Mouse (Mus musculus) neutrophil, adult 5-6 weeks (primary cell): ENCODE data around the gene Pfpl. TPM values are rescaled to one million over a fixed set of nuclear protein-coding genes. Genes with fewer than 3 reads are reported as not detected.
A peak's percentile ranks its signal among the peaks of the same experiment; 100 is the strongest.

Source experiments
- ATAC-seq: fragments of 151-379, 151-347 bp; 2 replicates; pipeline ENCODE4 v1.8.0; 2017; ENCODE audit warnings: mild to moderate bottlenecking, moderate TSS enrichment; ENCODE audit not compliant: insufficient number of reproducible peaks, poor library complexity, low FRiP score, severe bottlenecking; ENCODE audit errors: extremely low read depth
- total RNA-seq: library from RNA; stranded (forward); fragments of 200-1000 nt; gene quantifications from 2 replicates; pipeline ENCODE4 v1.2.3, GENCODE M21; 2017

Gene Pfpl
- total RNA-seq, result not detected in 2 replicates

- no peak for ATAC-seq
Measured at GRCm38 (mm10) chr19:12427605-12428004, at the start of gene Pfpl. Gene Pfpl, plus strand, starts transcription at chr19:12427905.

- no peak for ATAC-seq
Measured at GRCm38 (mm10) chr19:12386979-12387378, 40.7 kb upstream of the Pfpl start, which contains the start of gene Olfr1440. Gene Olfr1440, plus strand, starts transcription at chr19:12387279.

DNA sequence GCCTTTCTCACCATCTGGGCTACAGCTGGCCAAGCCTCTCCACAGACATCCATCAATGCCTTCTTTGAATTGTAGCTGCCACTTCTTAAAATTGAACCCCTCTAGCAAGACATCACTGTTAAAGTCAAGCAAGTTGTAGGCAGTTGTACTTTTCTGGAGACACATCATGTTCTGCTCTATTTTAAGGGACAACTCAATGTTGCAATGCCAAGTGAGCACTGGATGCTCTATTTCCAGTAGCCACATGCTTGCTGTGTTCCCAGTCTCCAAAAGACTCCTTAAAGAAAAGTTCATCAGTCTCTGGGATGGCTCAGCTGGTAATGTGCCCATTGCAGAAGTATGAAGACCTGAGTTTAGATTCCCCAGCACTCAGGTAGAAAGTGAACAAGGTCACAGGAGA is 14.0 kb upstream of the Pfpl start:
- ATAC-seq, result no peak

DNA sequence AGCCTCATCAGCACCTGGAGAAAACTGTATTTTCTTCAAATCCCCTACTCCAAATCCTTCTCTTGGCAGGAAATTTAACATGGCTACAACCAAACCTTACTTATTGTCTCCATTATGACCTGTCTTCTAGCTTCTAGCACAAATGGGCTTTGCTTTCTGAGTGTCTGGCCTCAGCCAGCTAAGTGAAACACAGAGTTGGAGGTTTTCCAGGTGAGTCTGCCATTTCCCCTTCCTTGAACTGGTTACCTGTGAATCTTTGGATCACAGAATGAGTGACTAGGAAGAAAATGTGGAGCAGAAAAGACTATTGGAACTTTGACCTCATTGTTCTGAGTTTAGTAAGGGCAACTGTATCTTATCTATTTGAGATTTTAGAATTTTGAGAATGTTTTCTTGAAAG is 10.3 kb upstream of the Pfpl start, which contains the start of gene Olfr1441:
Olfr1441 (plus strand) TSS at position 73 of the 400 bp plus-strand sequence.
- no peak for ATAC-seq

DNA sequence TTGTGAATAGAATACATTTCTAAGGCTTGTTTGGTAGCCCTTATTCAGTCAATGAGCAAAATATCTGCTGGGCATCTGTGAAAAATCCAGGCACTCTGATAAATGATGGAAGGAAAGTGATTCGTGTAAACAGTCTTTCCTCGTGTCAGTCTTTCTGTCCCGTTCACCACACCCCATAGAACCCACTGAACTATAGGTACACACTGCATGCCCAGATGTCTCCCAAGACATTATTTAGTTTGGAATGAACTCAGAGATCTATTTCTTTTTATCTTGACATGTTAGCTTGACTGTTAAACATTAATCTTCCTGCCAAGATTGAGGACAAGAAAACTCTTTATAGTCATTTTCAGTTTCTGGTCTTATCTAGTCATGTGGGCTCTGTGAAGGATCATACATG is 9.4 kb upstream of the Pfpl start:
- no peak for ATAC-seq

DNA sequence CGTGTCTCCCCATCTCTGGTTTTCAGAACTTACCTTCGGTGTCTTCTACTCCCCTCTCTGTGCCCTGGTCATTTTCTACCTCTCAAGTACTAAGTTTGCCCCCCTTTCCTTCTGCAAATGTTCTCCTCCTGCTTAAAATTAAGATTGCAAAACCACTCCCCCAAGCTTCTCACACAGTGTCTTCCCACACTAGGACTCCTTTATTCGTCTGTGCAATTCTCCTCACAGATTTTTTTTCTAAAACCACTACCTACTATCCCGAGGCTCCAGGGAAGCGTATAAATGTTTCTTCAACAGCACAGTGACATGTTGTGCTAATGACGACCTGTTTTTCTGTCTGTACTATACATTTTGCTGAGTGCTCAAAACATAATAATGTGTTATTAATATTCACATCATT is 7.2 kb upstream of the Pfpl start:
- ATAC-seq, result no peak

- ATAC-seq, result no peak
Measured at GRCm38 (mm10) chr19:12421680-12422079, 6.0 kb upstream of the Pfpl start.

- ATAC-seq, result peak; percentile 73
Measured at GRCm38 (mm10) chr19:12427101-12427500, 604 bp upstream of the Pfpl start.

DNA sequence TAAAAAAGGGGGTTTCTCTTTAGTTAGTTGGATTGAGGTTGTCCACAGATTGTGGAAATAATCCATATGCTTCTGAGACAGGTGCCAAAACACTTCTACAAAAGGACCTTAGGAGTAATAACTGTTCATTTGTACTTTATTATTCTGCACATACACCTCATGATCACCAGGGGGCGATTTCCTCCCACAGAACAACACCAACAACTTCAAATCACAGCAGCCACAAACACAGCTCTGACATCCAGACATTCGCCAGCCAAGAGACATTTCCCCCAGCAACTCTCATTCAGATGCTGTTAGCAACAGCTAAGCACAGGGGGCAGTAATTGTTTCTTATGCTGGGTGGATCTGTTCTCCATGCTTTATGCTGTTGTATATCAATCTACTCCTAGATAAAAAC is 5.3 kb downstream of the Pfpl start:
- peak; percentile 87 for ATAC-seq

DNA sequence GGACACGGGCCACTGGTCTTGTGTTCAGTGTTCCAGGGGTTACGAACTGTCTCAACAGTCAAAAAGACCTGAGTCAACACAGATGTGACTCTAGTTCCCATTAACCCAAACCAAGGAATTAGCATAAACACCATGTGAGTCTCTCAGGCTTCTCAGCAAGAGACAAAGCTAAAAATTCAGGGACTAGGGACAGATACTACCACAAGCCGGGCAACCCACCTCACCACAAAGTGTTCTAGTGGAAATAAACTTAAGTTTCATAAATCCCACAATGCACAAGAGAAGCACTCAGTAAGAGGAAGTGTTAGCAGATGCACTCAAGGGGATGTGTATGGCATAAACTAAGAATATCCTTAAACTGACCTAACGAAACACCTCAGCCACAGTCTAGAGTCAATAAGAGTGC is 7.3 kb downstream of the Pfpl start:
- ATAC-seq, result peak; percentile 49

GRCm38 (mm10) chr19:12435750-12436524 is 8.2 kb downstream of the Pfpl start:
- ATAC-seq, result no peak

DNA sequence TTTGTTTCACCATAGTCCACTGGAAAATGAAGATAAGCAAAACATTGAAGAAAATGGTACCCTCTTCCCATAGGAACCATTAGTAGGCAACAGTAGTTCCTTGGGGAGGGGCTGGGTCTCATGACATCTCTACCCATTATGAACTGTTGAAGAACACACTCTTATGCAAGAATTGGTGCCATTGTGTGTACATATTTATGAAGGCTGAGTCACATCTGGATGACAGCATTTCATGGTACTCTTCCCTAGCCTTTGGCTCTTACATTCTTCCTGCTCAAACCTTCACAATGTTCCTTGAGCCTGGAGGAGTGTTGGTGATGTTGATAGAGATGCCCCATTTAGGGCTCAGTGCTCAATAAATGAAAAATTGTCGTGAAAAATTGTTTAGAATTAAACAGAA is 11.9 kb downstream of the Pfpl start:
- ATAC-seq, result no peak

DNA sequence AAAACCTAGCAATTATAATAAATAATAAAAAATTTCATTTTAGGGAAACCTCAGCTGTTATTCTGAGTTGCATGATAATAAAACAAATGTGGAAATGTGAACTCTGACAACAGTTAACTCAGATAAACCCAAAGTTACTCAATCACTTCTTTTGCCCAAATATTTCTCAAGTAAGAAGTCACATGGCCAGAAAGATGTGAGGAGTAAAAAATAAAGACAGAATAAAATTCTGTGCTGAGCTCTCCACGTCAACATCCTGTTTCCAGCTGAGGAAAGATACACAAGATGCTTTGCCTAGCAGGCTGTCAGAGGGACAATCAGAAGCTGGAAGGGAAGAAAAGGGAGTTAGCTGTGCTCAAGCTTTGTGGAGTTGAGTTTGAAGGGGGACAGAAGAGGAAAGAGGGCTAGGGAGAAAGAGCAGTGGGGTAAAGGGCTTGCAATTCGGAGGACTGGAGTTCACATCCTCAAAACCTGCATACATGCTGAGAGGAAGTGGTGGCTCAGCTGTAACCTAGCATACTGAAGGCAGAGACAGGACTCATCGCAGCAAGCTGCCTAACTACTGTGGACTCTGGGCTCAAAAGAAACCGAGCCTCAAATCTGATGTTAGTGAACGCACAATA is 12.5 kb downstream of the Pfpl start:
- ATAC-seq, result peak; percentile 54; the same call in 1 of the 2 replicates

DNA sequence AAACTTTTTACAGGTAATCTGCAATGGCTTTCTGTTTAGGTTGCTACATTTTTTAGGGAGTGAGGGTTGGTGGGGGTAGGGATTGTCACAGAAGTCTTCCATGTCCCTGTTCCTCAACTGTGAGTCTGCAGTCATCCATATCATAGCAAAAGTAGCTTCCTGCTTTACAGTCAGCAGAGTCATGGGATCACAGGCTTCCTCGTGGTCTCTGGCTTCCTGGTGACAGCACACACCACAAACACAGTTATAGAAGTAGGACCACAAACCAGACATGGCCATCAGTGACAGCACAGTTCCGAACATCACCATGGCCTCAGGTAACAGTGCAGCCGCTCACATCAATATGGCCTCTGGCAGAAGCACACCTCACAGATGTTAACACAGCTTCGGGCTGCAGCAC is 14.9 kb downstream of the Pfpl start:
- peak; percentile 9; the same call in 1 of the 2 replicates for ATAC-seq

GRCm38 (mm10) chr19:12445014-12445413 is 17.3 kb downstream of the Pfpl start:
- peak; percentile 63; the same call in 1 of the 2 replicates for ATAC-seq

DNA sequence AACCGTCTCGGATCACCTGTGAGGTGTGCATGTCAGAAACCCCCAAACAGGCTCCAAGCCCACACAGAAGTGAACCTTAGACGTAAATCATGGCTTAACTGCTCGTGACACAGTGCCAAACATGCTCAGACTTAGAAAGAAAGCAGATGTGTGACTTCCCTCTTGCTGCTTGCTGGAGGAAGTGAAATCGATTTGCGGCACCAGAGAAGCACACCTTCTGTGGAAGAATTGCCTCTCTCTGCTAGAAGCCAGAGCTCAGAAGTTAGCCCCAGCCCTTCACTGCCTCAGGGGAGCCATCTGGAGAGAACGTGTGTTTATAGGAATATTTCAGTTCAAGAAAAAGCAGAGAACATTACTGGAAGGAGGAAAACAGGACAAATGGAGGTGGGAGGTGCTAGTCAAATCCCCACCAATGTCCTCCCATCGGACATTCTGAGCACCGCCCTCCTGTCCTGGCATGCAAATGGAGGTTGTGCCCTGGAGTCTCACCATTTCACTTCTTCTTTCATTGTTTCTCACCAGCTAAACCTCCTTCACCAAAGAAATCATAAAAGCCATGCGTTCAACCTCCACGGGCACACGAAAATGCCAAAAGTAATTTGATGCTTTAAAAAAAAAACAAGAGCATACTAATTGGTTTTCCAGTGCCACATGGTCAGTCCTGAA is 29.8 kb downstream of the Pfpl start:
- peak; percentile 86 for ATAC-seq

DNA sequence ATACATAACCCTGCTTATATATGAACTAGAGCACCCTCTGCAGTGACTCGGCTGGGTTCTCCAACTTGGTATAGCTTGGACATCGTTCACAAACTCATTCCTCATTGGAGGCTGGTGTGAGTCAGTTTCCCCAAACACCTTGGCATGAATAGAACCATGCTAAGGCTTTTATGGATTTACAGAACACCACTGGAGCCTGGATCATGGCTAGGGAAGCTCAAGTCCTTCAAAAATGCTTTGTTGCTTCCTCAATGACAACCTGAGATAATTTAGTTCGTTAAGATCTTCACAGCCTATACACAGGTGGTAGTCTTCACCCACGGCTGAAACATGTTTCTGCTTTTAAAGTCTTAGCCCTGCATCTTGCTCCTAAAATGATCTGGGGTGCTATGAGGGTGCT is 31.8 kb downstream of the Pfpl start:
- ATAC-seq, result no peak

GRCm38 (mm10) chr19:12460282-12461249 is 32.9 kb downstream of the Pfpl start, which contains the start of gene Mpeg1:
Gene Mpeg1, plus strand, starts transcription at chr19:12460779.
- peak; percentile 7; the same call in 1 of the 2 replicates for ATAC-seq
